Mouse (Mus musculus): Measurements from ENCODE around the gene Pcare. TPM values are rescaled to one million over a fixed set of nuclear protein-coding genes. Genes with fewer than 3 reads are reported as not detected.

Gene Pcare
- polyA plus RNA-seq, 1 experiment, result 0.02 TPM

DNA sequence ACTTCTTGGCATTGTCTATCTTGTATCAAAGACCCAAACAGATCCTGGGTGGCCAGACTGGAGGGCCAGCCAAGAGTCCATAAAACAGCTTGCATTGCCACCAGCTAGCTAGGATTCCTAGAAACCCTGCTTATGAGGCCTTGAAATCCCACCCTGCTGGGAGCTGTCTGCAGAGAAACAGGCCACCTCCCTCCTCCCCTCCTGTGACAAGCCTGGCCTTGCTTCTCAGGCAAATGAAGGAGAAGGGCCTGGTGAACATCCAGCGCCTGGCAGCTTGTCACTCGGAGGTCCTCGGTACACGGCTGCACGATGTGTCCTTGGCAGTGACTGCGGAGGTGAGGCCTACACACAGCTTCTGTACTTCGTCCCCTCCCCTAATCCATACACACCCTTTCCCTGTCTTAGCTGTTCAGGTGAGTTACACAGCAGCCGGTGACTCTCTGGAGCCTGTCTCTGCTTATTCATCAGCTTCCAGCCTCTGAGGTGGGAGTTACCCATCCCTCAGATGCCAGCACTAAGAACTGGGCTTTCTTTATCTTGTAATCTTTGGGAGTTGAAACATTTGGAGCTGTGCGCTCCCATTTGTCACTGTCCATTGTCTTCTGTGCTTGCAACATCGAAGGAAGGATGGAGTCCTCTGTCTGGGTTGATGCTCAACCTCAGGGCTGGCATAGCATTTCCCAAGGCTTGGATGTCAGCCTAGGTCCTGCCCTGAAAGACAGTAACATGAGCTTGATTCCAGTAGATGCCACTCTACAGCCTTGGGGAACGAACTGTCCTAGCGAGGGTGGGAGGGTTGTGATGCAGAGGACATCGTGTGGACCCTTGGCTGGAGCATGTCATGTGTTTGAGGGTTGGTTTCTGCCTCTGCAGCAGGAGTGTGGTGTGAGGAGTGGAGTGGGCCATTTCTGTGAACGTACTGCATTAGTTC lies 46.9 kb downstream of the Pcare start:
- H3K4me1 ChIP-seq (ENCODE audit: control insufficient read depth, insufficient read depth, low read length), result no peaks in the 10 kb centered on the region
- no peak for DNase-seq
- TF ChIP-seq POLR2A (IDR thresholded peaks at IDR 0.05; ENCODE audit: borderline replicate concordance, extremely low read depth, low read depth, low read length) (no peak), CTCF (IDR thresholded peaks at IDR 0.05; ENCODE audit: insufficient read depth, low read length) (no peak)
- no peak overlapping the region for H3K4me3 ChIP-seq (replicated peaks; ENCODE audit: extremely low read depth, low read depth, low read length)
- 78% methylated on average over 14 of the region's 14 CpGs for WGBS

DNA sequence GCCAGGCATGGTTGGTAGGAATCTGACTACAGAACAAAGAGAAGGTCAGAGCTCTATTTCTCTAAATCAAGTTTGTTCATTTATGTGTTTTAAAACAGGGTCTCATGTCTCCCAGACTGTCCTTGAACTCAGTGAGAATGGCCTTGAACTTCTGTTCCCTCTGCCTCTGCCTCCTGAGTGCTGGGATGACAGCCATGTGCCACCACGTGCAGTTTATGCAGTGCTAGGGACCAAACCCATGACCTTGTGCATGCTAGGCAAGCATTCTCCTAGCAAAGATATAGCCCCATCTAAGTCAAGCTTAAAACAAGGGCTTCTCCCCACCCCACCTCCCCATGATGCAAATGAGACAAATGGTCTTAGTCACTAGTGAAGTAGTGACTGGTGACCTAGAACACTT lies 47.6 kb downstream of the Pcare start:
- no peak for DNase-seq

DNA sequence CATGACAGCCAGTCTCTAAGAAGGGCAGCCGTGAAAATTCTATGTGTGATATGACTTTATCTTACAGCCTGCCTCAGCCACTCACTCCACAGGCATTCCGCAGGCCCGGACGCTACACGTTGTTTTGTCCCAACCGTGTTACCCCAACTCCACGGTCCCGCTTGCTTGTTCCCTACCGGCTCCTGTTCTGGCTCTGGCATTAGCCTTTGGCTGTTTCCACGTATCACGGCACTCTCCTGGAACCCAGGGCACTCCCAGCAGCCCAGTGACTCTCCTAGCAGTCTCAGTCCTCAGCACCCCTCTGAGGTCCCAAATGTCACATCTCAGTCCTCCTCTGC lies 54.1 kb downstream of the Pcare start:
- no peak overlapping the region for H3K4me3 ChIP-seq (replicated peaks; ENCODE audit: extremely low read depth, low read depth, low read length)
- WGBS, result 68% methylated on average over 11 of the region's 11 CpGs
- no peak for DNase-seq
- H3K4me1 ChIP-seq (ENCODE audit: control insufficient read depth, insufficient read depth, low read length), result no peaks in the 10 kb centered on the region
- no peak for TF ChIP-seq CTCF (IDR thresholded peaks at IDR 0.05; ENCODE audit: insufficient read depth, low read length)
- TF ChIP-seq POLR2A (IDR thresholded peaks at IDR 0.05; ENCODE audit: borderline replicate concordance, extremely low read depth, low read depth, low read length), result no peak

More for the DNA sequence above, 47.6 kb downstream of the Pcare start:
- H3K4me1 ChIP-seq (ENCODE audit: control insufficient read depth, insufficient read depth, low read length), result no peaks in the 10 kb centered on the region
- WGBS, result 66% methylated on average over 1 of the region's 1 CpGs
- no peak for TF ChIP-seq POLR2A (IDR thresholded peaks at IDR 0.05; ENCODE audit: borderline replicate concordance, extremely low read depth, low read depth, low read length)
- TF ChIP-seq CTCF (IDR thresholded peaks at IDR 0.05; ENCODE audit: insufficient read depth, low read length), result no peak
- no peak overlapping the region for H3K4me3 ChIP-seq (replicated peaks; ENCODE audit: extremely low read depth, low read depth, low read length)

DNA sequence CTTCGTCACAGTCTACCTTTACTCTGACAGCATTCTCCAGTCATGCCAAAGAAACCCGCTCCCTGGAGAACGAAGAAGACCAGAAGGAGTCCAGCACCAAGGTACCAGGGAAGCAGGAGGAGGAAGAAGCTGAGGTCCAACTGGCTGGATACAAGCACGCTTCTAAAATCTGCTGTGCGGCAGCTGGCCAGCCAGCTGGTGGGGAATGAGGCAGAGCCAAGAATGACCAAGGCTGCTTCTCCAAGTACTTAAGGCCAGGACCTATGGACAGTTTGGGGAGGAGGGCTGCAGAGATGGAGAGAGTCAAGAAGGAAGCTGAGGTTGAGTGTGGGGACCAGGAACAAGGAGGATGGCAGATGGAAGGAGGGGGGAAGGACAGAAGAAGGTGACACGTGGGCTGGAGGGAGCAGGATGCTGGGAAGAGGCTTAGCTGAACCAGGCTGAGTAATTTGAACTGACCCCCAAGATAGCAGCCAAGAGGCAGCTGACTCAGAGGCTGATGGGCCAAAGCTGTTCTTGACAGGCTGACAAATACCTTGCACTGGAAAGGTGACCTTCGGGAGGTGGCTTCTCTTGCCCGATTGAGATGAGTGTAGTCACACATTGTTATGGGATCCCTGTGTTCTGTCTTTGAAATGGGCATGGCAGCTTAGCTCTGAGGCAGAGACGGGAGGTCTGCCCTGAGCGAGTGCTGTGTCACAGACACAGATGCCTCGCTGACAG lies 54.6 kb downstream of the Pcare start:
- TF ChIP-seq CTCF (IDR thresholded peaks at IDR 0.05; ENCODE audit: insufficient read depth, low read length) (no peak), POLR2A (IDR thresholded peaks at IDR 0.05; ENCODE audit: borderline replicate concordance, extremely low read depth, low read depth, low read length) (no peak)
- no peaks in the 10 kb centered on the region for H3K4me1 ChIP-seq (ENCODE audit: control insufficient read depth, insufficient read depth, low read length)
- no peak for DNase-seq
- 57% methylated on average over 11 of the region's 11 CpGs for WGBS
- no peak overlapping the region for H3K4me3 ChIP-seq (replicated peaks; ENCODE audit: extremely low read depth, low read depth, low read length)

DNA sequence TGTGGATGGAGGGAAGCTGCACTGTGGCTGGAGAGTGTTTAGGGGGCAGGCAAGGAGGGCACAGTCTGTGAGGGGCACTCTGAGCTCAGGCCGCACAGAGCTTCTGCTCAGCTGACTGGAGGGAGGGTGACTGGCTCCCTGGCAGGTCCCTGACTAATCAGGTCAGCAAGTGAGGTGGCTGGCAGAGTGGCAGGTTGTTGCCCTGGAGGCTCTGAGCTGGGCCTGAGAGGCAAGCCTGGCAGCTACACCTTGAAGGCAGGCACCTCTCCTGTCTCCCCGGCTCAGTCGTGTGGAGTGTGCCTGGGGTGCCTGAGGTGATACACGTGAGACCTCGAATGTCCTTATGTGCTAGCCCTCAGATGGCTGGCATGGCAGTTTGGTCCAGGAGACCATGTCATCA lies 56.3 kb downstream of the Pcare start:
- no peak for DNase-seq
- peaks cover 3% of the 10 kb centered on the region; the same call in 1 of the 2 replicates for H3K4me1 ChIP-seq (ENCODE audit: control insufficient read depth, insufficient read depth, low read length)
- no peak overlapping the region for H3K4me3 ChIP-seq (replicated peaks; ENCODE audit: extremely low read depth, low read depth, low read length)
- TF ChIP-seq CTCF (IDR thresholded peaks at IDR 0.05; ENCODE audit: insufficient read depth, low read length), result no peak
- no peak for TF ChIP-seq POLR2A (IDR thresholded peaks at IDR 0.05; ENCODE audit: borderline replicate concordance, extremely low read depth, low read depth, low read length)
- WGBS, result 76% methylated on average over 5 of the region's 5 CpGs

DNA sequence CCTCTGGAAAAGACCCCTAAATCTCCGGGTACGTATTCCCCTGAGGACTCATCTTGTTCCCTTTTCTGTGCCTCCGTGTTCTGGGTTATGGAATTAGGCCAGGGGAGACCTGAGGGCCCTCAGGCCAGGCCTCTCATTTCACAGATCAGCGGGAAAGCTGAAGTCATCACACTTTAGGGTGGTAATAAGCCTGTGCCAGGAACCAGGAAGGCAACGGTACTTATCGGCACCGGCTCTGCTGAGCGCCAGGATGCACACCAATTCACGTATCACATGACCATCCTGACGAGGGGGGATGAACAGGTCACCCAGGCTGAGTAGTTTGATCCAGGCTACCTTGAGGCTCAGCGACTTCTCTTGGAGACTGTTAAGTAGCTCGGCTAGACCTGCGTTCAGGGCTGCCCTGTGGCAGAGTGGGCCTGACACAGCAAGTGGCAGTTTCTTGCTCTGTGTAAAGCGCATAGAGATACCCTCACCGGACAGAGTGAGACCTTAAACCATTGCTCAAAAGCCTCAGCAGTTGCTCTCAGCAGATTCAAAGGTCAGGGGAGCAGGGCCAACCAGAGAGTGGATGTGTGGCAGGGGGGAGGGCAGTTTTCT lies 56.9 kb downstream of the Pcare start:
- WGBS, result 73% methylated on average over 15 of the region's 15 CpGs
- Histone ChIP-seq H3K4me1 (ENCODE audit: control insufficient read depth, insufficient read depth, low read length) (peaks cover 5% of the 10 kb centered on the region), H3K4me3 (replicated peaks; ENCODE audit: extremely low read depth, low read depth, low read length) (no peak overlapping the region)
- TF ChIP-seq CTCF (IDR thresholded peaks at IDR 0.05; ENCODE audit: insufficient read depth, low read length) (no peak), POLR2A (IDR thresholded peaks at IDR 0.05; ENCODE audit: borderline replicate concordance, extremely low read depth, low read depth, low read length) (no peak)
- no peak for DNase-seq

DNA sequence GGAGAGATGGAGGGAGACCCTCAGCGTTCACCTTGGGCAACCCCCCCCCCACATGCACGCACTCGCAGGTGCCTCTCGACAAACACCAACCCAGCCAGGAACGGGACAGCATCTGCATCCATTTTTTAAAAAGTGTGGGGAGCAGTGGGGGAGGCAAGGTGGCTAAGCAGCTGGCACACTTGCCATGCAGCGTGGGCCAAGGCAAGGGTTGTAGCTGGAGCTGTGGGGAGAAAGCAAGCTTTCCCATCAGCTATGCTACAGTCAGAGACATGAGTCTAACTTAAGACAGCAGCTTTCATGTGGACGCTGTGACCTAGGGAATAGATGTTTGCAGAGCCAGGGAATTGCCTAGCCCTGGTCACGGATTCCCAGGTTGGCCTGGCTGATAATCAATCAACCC lies 57.5 kb downstream of the Pcare start:
- Histone ChIP-seq H3K4me1 (ENCODE audit: control insufficient read depth, insufficient read depth, low read length) (peaks cover 5% of the 10 kb centered on the region), H3K4me3 (replicated peaks; ENCODE audit: extremely low read depth, low read depth, low read length) (no peak overlapping the region)
- no peak for DNase-seq
- TF ChIP-seq CTCF (IDR thresholded peaks at IDR 0.05; ENCODE audit: insufficient read depth, low read length) (no peak), POLR2A (IDR thresholded peaks at IDR 0.05; ENCODE audit: borderline replicate concordance, extremely low read depth, low read depth, low read length) (no peak)
- 91% methylated on average over 8 of the region's 8 CpGs for WGBS

DNA sequence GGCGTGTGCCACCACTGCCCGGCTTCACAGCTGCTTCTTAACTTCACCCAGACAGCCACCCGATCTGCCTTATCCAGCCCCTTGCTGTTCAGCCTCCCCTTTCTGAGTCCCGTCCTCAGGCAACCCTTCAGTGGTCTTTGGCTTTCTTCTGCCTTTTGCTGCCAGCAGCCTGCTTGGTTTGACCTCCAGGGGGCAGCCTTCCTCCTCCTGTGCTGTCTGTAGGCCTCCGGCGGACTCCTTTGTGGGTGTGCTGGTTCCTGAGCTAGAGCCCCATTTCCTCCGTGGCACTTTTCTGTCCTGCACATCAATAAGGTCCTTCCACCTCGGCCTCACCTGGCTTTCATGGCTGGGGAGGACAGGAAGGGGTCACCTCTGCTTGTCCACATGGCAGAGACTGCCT lies 58.9 kb downstream of the Pcare start:
- peaks cover 5% of the 10 kb centered on the region for H3K4me1 ChIP-seq (ENCODE audit: control insufficient read depth, insufficient read depth, low read length)
- no peak overlapping the region for H3K4me3 ChIP-seq (replicated peaks; ENCODE audit: extremely low read depth, low read depth, low read length)
- 66% methylated on average over 8 of the region's 8 CpGs for WGBS
- no peak for DNase-seq
- TF ChIP-seq POLR2A (IDR thresholded peaks at IDR 0.05; ENCODE audit: borderline replicate concordance, extremely low read depth, low read depth, low read length) (no peak), CTCF (IDR thresholded peaks at IDR 0.05; ENCODE audit: insufficient read depth, low read length) (peak; percentile 14; the same call in 1 of the 2 replicates)

Other genes with a start within 250 kb of the Pcare start
- gene Ndc80, start 226.0 kb downstream of the Pcare start, polyA plus RNA-seq (2012; rRNA removed), result 0.12 and 0.14 TPM in 2 replicates
- 0.12 TPM in 1 of 2 replicates, not detected in the other for gene Spdya, start 200.8 kb downstream of the Pcare start, polyA plus RNA-seq (2012; rRNA removed)
- 5.3 and 8.8 TPM in 2 replicates for gene Wdr43, start 137.0 kb downstream of the Pcare start, polyA plus RNA-seq (2012; rRNA removed)
- 17.8 and 18.1 TPM in 2 replicates for gene Togaram2, start 79.6 kb downstream of the Pcare start, polyA plus RNA-seq (2012; rRNA removed)
- 14.7 and 25.9 TPM in 2 replicates for gene Clip4, start 15.6 kb upstream of the Pcare start, polyA plus RNA-seq (2012; rRNA removed)